Mouse (Mus musculus): ENCODE data around the gene Lefty2.
A peak's percentile ranks its signal among the peaks of the same experiment; 100 is the strongest.
"Not testable (repeated sequence)": the region's sequence is repeated elsewhere in the genome, so short reads cannot be mapped to it uniquely, and the experiment has no call there.

The Lefty2 gene

DNA sequence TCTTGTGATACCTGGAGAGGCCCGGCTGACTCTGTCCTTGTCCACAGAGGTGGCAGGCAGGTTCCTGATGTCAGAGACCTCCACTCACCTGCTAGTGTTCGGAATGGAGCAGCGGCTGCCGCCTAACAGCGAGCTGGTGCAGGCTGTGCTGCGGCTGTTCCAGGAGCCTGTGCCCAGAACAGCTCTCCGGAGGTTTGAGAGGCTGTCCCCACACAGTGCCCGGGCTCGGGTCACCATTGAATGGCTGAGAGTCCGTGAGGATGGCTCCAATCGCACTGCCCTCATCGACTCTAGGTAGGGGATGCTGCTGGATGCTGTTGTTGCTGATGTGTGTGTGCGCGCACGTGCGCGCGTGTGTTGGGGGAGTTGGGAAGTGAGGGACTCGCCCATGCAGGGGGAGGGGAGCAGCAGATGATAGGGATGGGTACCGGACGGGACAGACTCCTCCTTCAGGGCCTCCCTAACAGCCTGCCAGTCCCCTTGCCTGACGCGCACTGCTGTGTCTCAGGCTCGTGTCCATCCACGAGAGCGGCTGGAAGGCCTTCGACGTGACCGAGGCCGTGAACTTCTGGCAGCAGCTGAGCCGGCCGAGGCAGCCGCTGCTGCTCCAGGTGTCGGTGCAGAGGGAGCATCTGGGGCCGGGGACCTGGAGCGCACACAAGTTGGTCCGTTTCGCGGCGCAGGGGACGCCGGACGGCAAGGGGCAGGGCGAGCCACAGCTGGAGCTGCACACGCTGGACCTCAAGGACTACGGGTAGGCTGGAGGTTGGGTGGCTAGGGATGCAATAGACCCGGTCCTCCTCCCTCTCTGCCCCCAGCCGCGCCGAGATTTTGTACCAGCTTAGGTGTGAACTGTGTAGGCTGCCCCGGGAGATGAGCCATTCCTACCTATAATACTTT, 1.4 kb downstream of the Lefty2 start:
- DNase-seq (ENCODE audit: low spot score in 2 of 2), result not testable (repeated sequence)

DNA sequence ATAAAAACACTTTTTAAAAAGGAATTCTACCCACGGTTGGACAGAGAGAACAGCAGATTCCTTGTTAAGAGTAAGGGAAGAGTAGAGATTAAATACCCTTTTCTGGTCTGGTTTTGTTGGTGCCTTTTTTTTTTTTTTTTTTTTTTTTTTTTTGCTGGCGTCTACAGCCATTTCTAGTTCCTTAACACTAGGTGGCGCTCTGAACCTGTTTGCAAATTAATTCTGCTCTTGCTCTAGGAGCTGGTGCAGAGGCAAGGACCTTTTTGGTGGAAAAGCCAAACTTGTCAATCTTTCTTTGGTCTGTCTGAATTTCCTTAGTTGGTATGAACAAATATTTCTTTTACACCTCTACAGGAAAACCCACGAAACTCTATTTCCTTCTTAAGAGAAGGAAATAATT, 8.2 kb downstream of the Lefty2 start:
- DNase-seq (ENCODE audit: low spot score in 2 of 2), result peak in 1 of 2 experiments; percentile 27

DNA sequence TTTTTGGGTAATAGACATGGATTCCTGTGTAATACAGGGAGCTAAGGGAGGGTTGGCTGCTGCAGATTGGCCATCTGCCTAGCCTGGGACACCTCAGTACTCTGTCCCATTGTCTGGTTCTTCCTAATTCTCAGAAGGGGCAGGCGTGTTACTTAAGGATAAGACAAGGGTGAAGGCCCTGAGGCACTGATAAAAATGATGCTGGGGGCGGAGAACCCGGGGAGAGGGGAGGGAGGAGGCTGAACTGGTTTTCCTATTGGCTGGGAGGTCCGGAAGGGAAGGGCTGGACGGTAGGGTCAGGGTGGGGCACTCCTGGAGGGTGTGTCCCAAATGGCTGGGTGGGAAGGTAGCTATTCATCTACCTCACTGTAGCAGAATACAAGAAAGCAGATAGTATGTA, 10.0 kb downstream of the Lefty2 start:
- DNase-seq (ENCODE audit: low spot score in 2 of 2), result no peak

DNA sequence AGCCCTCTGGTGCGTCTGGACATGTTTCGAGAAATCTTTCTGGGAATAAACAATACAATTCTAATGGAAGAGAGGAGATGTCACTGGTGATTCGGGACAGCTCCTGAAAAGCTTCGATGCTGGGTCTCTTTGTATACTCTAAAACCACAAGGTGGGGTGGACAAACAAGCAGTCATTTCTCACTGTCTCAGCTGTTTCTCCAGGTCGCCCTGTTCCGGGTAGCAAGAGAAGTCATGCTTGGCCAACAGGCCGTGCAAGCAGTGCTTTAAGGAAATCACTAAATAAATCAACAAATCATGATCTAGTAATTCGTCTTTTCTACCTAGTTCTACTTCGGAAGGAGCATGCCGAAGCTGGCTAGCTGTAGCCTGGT, 10.7 kb downstream of the Lefty2 start:
- DNase-seq (ENCODE audit: low spot score in 2 of 2), result no peak

DNA sequence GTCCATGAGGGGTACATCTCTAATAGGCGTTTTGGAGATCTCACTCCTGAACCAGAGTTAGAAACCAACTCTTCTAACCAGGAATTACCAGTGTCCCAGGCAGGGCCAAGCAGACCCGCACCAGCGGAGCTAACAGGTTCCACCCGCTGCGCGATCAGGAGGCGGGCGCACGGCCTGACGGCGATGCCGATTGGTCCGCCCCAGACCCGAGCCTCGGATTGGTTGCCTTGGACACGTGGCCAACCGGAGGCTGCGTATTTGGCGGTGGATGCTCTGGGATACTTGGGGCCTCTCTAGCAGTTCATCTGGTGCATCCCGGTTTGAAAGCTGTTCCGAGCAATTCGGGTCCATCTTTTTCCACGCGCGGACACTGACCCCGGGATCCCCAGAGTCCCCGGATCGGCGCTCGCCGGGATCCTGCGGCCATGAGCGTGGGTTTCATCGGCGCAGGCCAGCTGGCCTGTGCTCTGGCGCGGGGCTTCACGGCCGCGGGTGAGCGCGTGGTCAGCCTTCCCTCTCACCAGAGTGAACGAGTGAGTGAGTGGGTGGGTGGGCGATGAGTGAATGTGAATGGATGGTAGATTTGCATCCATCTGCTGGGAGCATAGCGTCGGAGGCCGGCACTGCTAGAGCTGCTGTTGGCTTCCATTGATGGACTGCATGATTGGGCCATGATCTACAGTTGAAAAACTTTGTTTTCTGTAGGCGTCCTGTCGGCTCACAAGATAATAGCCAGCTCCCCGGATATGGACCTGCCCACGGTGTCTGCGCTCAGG, 11.3 kb downstream of the Lefty2 start, which contains the start of gene Pycr2:
TSS of gene Pycr2 (plus strand) at position 255 of the 776 bp plus-strand sequence.
- DNase-seq (ENCODE audit: low spot score in 2 of 2), result peak; percentile 93

DNA sequence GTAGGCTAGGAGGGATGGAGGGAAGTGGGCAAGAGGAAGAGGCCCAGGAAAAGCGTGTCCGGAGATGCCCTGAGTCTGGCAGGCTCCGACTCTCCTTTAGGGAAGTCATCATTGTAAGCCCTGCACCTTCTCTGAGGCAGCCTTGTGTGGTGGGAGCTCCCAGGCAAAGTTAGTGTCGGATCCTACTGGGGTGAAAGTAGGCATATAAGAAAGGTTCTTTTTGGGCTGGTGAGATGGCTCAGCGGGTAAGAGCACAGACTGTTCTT, 11.8 kb downstream of the Lefty2 start:
- no peak for DNase-seq (ENCODE audit: low spot score in 2 of 2)

DNA sequence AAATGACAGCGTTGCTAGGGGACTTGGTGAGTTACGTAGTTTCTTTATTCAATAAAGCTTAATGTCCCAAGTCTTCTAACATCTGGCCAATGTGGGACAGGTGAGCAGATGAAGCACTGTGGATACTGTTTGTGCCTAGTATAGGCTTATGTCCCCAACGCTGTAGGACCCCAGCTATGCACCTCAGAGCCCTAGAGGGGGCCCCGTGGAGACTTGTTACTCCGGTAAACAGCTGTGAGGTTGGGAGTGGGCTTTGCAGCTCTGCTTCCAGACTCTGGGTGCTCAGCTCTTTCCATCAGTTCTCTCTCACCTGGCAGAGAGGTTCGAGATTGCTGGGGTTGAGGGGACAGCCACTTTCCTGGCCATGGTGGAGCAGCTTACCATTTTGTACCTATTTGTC, 12.4 kb downstream of the Lefty2 start:
- no peak for DNase-seq (ENCODE audit: low spot score in 2 of 2)

DNA sequence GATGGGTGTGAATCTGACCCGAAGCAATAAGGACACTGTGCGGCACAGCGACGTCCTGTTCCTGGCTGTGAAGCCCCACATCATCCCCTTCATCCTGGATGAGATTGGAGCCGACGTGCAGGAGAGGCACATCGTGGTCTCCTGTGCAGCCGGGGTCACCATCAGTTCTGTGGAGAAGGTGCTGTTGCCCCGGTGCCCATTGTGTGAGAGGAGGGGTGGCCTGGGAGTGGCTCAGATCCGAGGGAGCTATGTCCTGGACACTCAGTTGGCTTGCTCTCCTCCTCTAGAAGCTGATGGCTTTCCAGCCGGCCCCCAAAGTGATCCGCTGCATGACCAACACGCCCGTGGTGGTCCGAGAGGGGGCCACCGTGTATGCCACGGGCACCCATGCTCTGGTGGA, 13.0 kb downstream of the Lefty2 start:
- no peak for DNase-seq (ENCODE audit: low spot score in 2 of 2)

DNA sequence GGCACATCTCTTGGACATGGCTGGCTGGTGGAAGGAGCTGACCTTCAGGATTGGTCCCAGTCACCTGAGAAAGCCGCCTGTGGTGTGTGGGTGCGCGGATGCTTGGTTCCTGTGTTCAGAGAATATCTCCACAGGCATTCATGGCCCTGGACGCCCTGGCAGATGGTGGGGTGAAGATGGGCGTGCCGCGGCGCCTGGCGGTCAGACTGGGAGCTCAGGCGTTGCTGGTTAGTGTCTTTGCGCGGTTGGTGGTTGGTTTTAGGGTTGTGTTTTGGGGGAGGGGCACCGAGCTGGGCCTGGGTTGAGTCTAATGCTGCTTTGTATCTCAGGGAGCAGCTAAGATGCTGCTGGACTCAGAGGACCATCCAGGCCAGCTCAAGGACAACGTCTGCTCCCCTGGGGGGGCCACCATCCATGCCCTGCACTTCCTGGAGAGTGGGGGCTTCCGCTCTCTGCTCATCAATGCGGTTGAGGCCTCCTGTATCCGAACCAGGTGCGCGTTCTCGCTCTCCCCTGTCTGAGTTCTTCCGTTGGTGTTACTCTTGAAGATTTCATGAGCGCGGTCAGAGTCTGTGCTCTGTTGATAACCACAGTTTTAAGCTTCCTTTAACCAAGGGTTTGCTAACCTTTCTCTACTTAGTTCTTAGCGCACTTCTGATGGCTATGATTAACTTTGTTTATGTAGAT, 13.7 kb downstream of the Lefty2 start:
- DNase-seq (ENCODE audit: low spot score in 2 of 2), result no peak

DNA sequence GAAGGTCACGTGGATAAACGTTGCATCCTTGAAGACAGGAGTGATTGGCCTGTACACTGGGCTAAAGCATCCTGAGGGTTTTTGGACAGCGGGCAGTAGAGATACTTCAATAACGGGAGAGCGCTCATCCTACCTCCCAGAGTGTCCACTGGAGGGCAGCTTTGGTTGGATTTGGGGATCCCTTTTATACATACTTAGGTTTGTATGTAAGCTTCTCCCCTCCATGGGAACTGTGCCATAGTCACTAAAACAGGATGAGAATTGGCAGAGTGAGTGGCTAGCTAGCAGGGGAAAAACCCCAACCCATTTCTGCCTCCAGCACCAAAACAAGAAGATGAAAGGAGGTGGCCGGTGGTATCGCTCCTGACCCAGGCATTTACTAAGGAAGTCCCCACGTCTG, 18.2 kb downstream of the Lefty2 start:
- no peak for DNase-seq (ENCODE audit: low spot score in 2 of 2)

DNA sequence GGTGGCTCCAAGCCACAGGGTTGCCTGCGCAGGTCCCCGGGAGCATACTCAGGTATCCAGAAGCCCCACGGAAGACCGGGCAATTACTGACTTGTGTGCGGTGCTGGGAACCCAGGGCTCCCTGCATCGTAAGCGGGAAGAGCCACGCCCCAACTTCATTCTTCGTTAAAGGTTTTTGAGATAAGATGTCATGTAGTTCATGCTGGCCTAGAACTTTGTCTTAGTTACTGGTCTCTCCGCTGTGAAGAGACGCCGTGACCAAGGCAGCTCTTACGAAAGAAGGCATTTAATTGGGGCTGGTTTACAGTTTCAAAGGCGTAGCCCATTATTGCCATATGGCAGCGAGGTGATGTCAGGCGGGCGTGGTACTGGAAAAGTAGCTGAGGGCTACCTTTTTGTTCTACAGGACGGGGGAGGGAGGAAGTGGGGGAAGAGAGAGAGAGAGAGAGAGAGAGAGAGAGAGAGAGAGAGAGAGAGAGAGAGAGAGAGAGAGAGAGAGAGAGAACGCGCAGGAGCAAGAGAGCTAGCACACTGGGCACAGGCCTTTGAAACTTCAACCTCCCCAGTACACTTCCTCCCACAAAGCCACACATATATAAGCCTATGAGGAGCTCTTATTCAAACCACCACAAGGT, 18.9 kb downstream of the Lefty2 start:
- DNase-seq (ENCODE audit: low spot score in 2 of 2), result no peak

DNA sequence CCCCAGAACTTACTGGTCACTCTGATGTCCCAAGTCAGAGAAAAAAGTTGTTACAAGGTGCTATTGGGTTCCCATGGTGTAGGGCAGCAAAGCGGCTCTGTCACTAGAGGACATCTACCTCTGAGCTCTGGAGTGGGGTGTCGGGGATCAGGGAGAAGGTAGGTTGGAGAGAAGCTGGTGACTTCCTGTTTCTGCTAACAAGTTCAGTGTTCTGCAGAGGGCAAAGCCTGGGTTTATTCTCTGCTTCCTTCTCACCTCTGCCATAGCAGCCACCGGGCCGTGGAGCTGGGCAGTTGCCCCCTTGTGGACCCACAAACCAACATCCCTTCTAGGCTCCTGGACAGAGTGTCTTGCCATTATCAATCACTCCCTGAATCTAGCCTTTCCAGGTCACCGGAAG, 19.9 kb downstream of the Lefty2 start:
- DNase-seq (ENCODE audit: low spot score in 2 of 2), result no peak

DNA sequence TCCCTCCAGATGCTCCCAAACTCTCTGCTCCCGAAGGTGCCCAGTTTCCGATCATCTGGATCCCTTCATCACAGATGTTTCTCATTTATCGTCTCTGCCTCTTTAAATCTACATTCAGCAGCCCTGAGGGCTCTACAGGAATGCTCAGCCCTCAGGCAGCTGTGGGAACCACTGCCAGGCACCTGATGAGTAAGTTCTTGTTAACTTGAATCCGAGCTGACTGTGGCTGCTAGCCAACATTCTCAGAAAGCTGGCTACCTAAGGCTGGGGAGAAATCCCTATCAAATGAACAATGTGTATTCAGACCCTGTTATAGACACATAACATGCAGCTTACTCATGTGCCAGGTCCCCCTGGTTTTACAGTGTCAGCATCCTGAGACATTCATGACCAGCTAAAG, 20.9 kb downstream of the Lefty2 start:
- DNase-seq (ENCODE audit: low spot score in 2 of 2), result no peak

DNA sequence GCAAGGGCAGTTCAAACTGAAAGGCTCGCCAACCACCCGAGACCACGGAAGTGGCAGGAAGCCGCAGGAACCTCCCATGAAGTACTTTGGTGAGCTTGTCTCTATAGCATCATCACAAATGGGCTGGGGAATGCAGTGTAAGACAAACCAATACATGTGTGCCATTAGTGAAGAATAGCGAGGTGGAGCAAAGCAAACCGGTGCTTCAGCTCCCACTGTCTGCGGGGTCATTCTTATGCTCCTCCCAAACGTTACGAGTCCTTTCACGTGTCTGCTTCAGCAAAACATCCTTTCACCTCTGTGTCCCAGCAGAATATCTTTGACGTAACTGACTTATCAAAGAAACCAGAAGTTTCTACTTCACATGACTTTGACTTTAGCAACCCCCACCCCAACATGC, 23.5 kb downstream of the Lefty2 start:
- DNase-seq (ENCODE audit: low spot score in 2 of 2), result no peak

DNA sequence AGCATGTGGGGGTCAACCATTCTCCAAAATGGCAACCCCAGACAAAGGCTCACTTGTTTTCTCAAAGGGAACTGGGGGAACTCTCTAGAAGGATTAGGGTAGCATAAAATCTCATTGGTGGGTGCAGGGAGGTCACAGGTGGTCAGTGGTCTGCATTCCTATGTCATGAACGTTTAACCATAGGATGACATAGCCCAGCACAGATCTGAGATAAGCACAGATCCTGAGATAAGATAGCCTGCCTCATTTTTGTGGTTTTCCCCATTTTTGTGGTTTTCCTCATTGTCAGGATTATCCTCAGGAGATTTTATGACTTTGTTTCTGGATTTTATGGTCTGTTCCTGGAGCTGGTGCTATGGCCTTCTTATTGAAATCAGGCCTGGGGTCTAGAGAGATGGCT, 24.1 kb downstream of the Lefty2 start:
- no peak for DNase-seq (ENCODE audit: low spot score in 2 of 2)

DNA sequence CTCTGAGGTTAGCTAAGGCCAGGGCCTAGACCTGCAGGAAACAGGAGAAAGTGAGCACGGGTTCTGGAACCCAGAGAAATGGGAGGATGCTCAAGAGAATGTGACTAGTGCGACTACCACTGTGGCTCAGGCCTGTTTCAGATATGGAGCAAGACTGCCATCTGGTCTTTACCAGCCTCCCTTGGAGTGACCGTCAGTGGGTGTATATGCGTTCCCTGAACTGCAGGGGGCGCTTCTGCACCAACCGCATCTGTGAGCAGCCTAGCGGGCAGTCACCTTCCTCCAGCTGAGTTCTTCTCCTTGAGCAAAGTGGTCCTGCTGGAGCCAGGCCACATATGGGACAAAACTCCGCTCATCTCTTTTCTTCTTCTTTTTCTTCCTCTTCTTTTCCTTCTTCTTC, 26.8 kb downstream of the Lefty2 start:
- DNase-seq (ENCODE audit: low spot score in 2 of 2), result no peak

DNA sequence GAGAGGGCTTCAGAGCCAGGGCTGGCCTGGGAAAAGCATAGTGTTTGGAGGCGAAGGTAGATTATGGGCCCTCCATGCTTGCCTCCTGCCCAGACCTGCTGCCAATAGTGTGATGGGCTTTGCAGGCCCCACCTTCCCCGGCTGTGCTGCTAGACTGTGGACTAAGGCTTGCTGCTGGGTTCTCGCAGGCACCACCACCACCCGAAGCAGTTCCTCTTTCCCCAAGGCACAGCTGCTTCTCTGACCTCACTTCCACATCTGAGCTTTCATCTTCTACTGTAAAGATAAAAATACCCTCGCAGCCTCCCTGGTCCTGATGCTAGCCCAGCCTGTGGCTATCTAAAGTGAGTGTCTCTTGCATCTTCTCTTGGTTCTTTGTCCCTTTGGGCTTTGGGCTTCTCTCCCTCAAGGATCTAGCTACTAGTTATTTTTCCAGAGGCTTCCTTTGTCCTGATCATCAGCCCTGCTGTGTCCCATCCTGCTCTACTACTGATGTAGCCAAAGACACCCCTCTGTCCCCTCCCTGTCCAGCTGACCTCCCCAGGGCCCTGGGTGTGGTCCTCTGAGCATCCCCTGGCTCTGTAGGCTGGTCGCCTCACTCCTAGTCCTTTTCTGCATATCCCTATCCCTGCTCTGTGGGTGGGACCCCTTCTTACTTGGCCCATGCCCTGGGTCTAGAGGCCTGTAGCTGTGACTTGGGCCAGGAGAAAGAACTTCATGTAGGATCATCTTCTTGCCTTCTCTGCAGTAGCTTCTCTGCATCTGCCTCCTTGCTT, 29.6 kb downstream of the Lefty2 start:
- no peak for DNase-seq (ENCODE audit: low spot score in 2 of 2)

DNA sequence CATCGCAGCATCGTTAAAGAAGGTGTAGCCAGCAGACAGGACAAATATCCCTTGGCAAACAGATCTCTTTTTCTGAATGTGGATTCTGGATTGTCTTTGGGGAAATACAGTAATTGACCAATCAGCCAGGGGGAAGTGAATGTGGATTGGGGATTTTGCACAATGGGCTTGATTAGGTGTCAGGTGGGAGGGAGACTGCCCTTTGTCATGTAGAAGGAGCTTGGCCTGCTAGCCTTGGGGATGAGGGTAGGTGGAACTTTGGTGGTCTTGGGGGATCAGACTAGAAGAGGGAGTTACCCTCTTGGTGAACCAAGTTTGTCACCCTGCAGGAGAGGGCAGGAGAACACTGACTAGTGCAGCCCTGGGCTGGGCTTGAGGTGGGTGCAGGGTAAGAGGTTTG, 31.8 kb downstream of the Lefty2 start:
- DNase-seq (ENCODE audit: low spot score in 2 of 2), result no peak

DNA sequence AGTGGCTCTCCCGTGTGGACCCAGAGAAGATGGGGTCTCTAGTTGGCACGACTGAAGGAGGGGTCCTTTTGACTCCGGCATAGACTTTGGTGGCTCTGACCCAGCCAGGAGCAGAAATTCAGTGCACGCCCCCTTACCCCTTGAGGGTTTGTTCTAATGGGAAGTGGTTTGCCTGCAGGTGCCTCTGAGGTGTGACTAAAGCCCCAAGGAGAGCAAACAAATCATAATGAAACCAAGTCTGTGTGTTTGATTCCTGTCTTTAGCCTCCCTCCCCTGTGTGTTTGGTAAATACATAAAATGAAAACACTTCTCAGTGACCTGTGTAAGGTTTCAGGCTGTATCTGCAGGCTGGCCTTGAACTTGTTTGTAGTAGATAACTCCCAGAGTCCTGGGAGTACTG, 33.4 kb downstream of the Lefty2 start:
- DNase-seq (ENCODE audit: low spot score in 2 of 2), result no peak

DNA sequence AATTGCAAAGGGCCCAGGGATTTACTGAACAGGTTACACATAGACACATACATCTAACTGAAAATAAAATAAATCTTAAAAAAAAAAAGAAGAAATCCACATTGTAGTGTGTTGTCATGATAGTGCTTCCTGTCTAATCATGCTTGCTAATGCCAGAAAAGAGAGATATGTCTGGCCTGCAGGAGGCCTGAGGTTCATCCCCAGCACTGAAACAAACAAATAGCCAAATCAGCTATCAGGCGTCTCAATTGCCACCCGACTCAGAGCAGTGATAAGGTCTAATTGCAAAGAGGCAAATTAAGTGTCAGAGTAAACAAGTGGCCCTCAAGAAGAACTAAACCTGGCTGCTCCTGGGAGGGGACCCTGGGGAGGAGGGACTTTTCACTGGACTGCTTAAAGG, 36.7 kb downstream of the Lefty2 start:
- DNase-seq (ENCODE audit: low spot score in 2 of 2), result no peak

DNA sequence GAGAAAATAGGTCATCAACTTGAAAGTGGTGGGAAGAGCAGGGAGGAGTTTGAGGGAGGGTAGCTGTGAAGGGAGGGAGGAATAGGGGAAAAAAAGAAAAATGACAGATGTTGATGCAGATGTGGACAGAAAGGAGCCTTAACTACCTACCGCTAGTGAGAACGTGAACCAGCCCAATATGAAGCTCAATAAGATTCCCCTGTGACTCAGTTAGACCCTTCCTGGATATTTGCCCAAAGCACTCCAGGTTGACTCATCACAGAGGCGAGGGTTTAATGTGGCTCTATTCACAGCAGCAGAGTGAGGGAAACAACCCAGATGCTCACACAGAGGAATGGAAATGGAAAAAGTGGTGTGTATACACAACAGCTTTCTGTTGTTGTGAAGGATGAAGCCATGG, 38.2 kb downstream of the Lefty2 start:
- DNase-seq (ENCODE audit: low spot score in 2 of 2), result no peak

DNA sequence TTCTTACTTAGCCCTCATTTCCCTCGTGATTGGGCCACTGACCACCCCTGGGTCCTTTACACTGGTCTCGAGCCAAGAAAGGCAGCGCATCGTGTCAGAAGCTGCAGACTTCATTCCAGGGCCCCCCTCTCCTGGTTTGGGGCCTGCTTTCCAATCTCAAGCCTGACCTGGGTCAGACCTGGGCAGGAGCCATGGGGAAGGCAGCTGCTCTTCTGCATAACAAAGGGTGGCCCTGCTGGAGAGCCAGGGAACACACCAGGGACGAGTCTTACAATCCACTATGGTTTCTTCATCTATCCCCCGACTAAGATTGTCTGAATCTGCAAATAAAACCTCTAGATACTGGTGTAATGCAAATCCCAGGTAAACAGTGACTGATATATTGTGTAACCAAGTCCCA, 40.8 kb downstream of the Lefty2 start:
- DNase-seq (ENCODE audit: low spot score in 2 of 2), result no peak
